Mouse (Mus musculus) C2C12 (cell line): Measurements from ENCODE around the gene Ccdc15.

Source experiments
- CEBPB ChIP-seq: IDR thresholded peaks from one replicate; pipeline ENCODE4 v1.6.1; 2011; ENCODE audit warnings: low read depth, mild to moderate bottlenecking, control low read depth, moderate library complexity
- CTCF ChIP-seq: IDR thresholded peaks from one replicate; pipeline ENCODE4 v1.5.1; 2011; ENCODE audit not compliant: control insufficient read depth, insufficient read depth, insufficient read length
- FOSL1 ChIP-seq: IDR thresholded peaks from one replicate; pipeline ENCODE4 v1.8.0; 2011; ENCODE audit warnings: mild to moderate bottlenecking, low read length; ENCODE audit not compliant: poor library complexity, insufficient read depth, severe bottlenecking
- MAX ChIP-seq: IDR thresholded peaks from one replicate; pipeline ENCODE4 v1.6.1; 2011; ENCODE audit warnings: mild to moderate bottlenecking, control low read depth
- MYOG ChIP-seq: IDR thresholded peaks from one replicate; pipeline ENCODE4 v1.6.1; 2011; ENCODE audit not compliant: control insufficient read depth, insufficient read length; ENCODE audit errors: extremely low read depth
- USF1 ChIP-seq: IDR thresholded peaks from one replicate; pipeline ENCODE4 v1.6.1; 2011; ENCODE audit warnings: low read depth, mild to moderate bottlenecking, control low read depth, moderate library complexity

GRCm38 (mm10) chr9:37349050-37349449, 818 bp upstream of the Ccdc15 start:
- TF ChIP-seq CTCF (no peak), USF1 (no peak), FOSL1 (no peak), MYOG (no peak), MAX (no peak), CEBPB (no peak)
